Mouse (Mus musculus) embryonic facial prominence, embryonic 12.5 days (tissue): ENCODE measurements around the gene Egln1. TPM values are rescaled to one million over a fixed set of nuclear protein-coding genes. Genes with fewer than 3 reads are reported as not detected.

Experiments used
- ATAC-seq: fragments of 200-750 bp; cut with Nextera tagmentation; 2 replicates; pipeline ENCODE4 v1.8.0; 2017; ENCODE audit not compliant: insufficient number of reproducible peaks, insufficient read depth, low FRiP score, low TSS enrichment
- H3K27ac ChIP-seq: fragments of 300-500 bp; sonication (generic); 2 replicates; pipeline ENCODE4 v1.5.1; 2016; ENCODE audit warnings: mild to moderate bottlenecking
- H3K27me3 ChIP-seq: fragments of 300-500 bp; sonication (generic); 2 replicates; pipeline ENCODE4 v1.6.1; 2016; ENCODE audit warnings: mild to moderate bottlenecking, moderate library complexity
- H3K36me3 ChIP-seq: fragments of 300-500 bp; sonication (generic); 2 replicates; pipeline ENCODE4 v1.6.1; 2016; ENCODE audit warnings: mild to moderate bottlenecking
- H3K4me1 ChIP-seq: fragments of 300-500 bp; sonication (generic); 2 replicates; pipeline ENCODE4 v1.6.1; 2016
- H3K4me2 ChIP-seq: fragments of 300-500 bp; sonication (generic); replicated peaks from 2 replicates; pipeline ENCODE4 v1.6.1; 2016; ENCODE audit warnings: mild to moderate bottlenecking, moderate library complexity
- H3K4me3 ChIP-seq: fragments of 300-500 bp; sonication (generic); 2 replicates; pipeline ENCODE4 v1.5.1; 2016; ENCODE audit warnings: mild to moderate bottlenecking
- H3K9ac ChIP-seq: fragments of 300-500 bp; sonication (generic); 2 replicates; pipeline ENCODE4 v1.6.1; 2016; ENCODE audit warnings: mild to moderate bottlenecking, moderate library complexity
- H3K9me3 ChIP-seq: fragments of 300-500 bp; sonication (generic); 2 replicates; pipeline ENCODE4 v1.6.1; 2016; ENCODE audit warnings: mild to moderate bottlenecking, moderate library complexity
- WGBS: fragments of 180-500 bp; shearing (Covaris S2); methylation state at CpG from one replicate; pipeline ENCODE4 v1.1.7; 2016; 5-methylcytosine and 5-hydroxymethylcytosine counted together
- polyA plus RNA-seq: library from polyadenylated mRNA; unstranded; fragments of >200 nt; fragmentation: Nextera tagmentation; extraction: Ambion mirVana; gene quantifications from 2 replicates; pipeline ENCODE4 v1.2.1, GENCODE M21; 2016

The Egln1 gene
- polyA plus RNA-seq, 1 experiment from 2014 or later, result 15.6 TPM

GRCm38 (mm10) chr8:124896632-124897385, 52.3 kb downstream of the Egln1 start:
- Histone ChIP-seq H3K36me3 (peaks cover 41% of the 10 kb centered on the region), H3K4me2 (peak overlapping the region; percentile 97), H3K4me1 (peaks cover 28% of the 10 kb centered on the region), H3K27me3 (no peaks in the 10 kb centered on the region), H3K9ac (peak overlapping the region; percentile 90), H3K4me3 (peak overlapping the region; percentile 87), H3K9me3 (no peaks in the 10 kb centered on the region), H3K27ac (peak overlapping the region; percentile 76)
- WGBS, result 1% methylated on average over 60 of the region's 60 CpGs
- ATAC-seq, result no peak

GRCm38 (mm10) chr8:124896010-124896631, 53.0 kb downstream of the Egln1 start:
- Histone ChIP-seq H3K27ac (0 out of 2 replicates have a peak overlapping the region, but pooled peaks have one; percentile 76), H3K9ac (peak overlapping the region; percentile 90), H3K36me3 (peaks cover 40% of the 10 kb centered on the region), H3K4me3 (peak overlapping the region; percentile 87), H3K4me1 (peaks cover 28% of the 10 kb centered on the region), H3K27me3 (no peaks in the 10 kb centered on the region), H3K9me3 (no peaks in the 10 kb centered on the region), H3K4me2 (peak overlapping the region; percentile 97)
- ATAC-seq, result no peak
- WGBS, result 79% methylated on average over 26 of the region's 26 CpGs

GRCm38 (mm10) chr8:124892596-124892995, 56.5 kb downstream of the Egln1 start:
- H3K4me1 ChIP-seq, result peaks cover 21% of the 10 kb centered on the region
- no peak overlapping the region for H3K4me2 ChIP-seq
- H3K4me3 ChIP-seq, result no peak overlapping the region
- peak overlapping the region; percentile 50; the same call in 1 of the 2 replicates for H3K27ac ChIP-seq
- no peak for ATAC-seq
- no peak overlapping the region for H3K9ac ChIP-seq
- H3K9me3 ChIP-seq, result no peaks in the 10 kb centered on the region
- peaks cover 56% of the 10 kb centered on the region for H3K36me3 ChIP-seq
- H3K27me3 ChIP-seq, result no peaks in the 10 kb centered on the region
- 44% methylated on average over 3 of the region's 3 CpGs for WGBS

- H3K4me2 ChIP-seq, result no peak overlapping the region
- no peak overlapping the region for H3K4me3 ChIP-seq
- WGBS, result 95% methylated on average over 5 of the region's 5 CpGs
- peaks cover 80% of the 10 kb centered on the region for H3K36me3 ChIP-seq
- H3K4me1 ChIP-seq, result peaks cover 7% of the 10 kb centered on the region; the same call in 1 of the 2 replicates
- no peak overlapping the region for H3K9ac ChIP-seq
- H3K27ac ChIP-seq, result no peak overlapping the region
- no peaks in the 10 kb centered on the region for H3K27me3 ChIP-seq
- no peaks in the 10 kb centered on the region for H3K9me3 ChIP-seq
- ATAC-seq, result no peak
Measured at GRCm38 (mm10) chr8:124888385-124888784, 60.7 kb downstream of the Egln1 start.

- no peak overlapping the region for H3K4me2 ChIP-seq
- ATAC-seq, result no peak
- H3K9me3 ChIP-seq, result no peaks in the 10 kb centered on the region
- no peaks in the 10 kb centered on the region for H3K4me1 ChIP-seq
- H3K4me3 ChIP-seq, result no peak overlapping the region
- peaks cover 95% of the 10 kb centered on the region for H3K36me3 ChIP-seq
- 88% methylated on average over 10 of the region's 10 CpGs for WGBS
- no peaks in the 10 kb centered on the region for H3K27me3 ChIP-seq
- H3K9ac ChIP-seq, result no peak overlapping the region
- no peak overlapping the region for H3K27ac ChIP-seq
Measured at GRCm38 (mm10) chr8:124878946-124879526, 70.1 kb downstream of the Egln1 start.

- no peaks in the 10 kb centered on the region for H3K27me3 ChIP-seq
- H3K27ac ChIP-seq, result no peak overlapping the region
- H3K9ac ChIP-seq, result no peak overlapping the region
- no peaks in the 10 kb centered on the region for H3K9me3 ChIP-seq
- WGBS, result 86% methylated on average over 5 of the region's 5 CpGs
- ATAC-seq, result no peak
- no peak overlapping the region for H3K4me2 ChIP-seq
- no peaks in the 10 kb centered on the region for H3K4me1 ChIP-seq
- peaks cover 95% of the 10 kb centered on the region for H3K36me3 ChIP-seq
- no peak overlapping the region for H3K4me3 ChIP-seq
Measured at GRCm38 (mm10) chr8:124878141-124878540, 71.0 kb downstream of the Egln1 start.

- WGBS, result 92% methylated on average over 5 of the region's 5 CpGs
- H3K4me2 ChIP-seq, result no peak overlapping the region
- peaks cover 71% of the 10 kb centered on the region for H3K36me3 ChIP-seq
- H3K9ac ChIP-seq, result no peak overlapping the region
- no peaks in the 10 kb centered on the region for H3K9me3 ChIP-seq
- no peak for ATAC-seq
- H3K4me3 ChIP-seq, result no peak overlapping the region
- no peak overlapping the region for H3K27ac ChIP-seq
- H3K4me1 ChIP-seq, result no peaks in the 10 kb centered on the region
- no peaks in the 10 kb centered on the region for H3K27me3 ChIP-seq
Measured at GRCm38 (mm10) chr8:124872690-124873089, 76.4 kb downstream of the Egln1 start.

- Histone ChIP-seq H3K27ac (no peak overlapping the region), H3K4me3 (no peak overlapping the region), H3K9me3 (no peaks in the 10 kb centered on the region), H3K4me1 (no peaks in the 10 kb centered on the region), H3K36me3 (peaks cover 66% of the 10 kb centered on the region), H3K9ac (no peak overlapping the region), H3K27me3 (no peaks in the 10 kb centered on the region), H3K4me2 (no peak overlapping the region)
- 91% methylated on average over 7 of the region's 7 CpGs for WGBS
- no peak for ATAC-seq
Measured at GRCm38 (mm10) chr8:124872081-124872480, 77.0 kb downstream of the Egln1 start.

- no peak for ATAC-seq
- H3K9me3 ChIP-seq, result no peaks in the 10 kb centered on the region
- H3K4me2 ChIP-seq, result no peak overlapping the region
- H3K27ac ChIP-seq, result no peak overlapping the region
- H3K9ac ChIP-seq, result no peak overlapping the region
- no peaks in the 10 kb centered on the region for H3K4me1 ChIP-seq
- H3K4me3 ChIP-seq, result no peak overlapping the region
- WGBS, result 93% methylated on average over 7 of the region's 7 CpGs
- H3K36me3 ChIP-seq, result peaks cover 63% of the 10 kb centered on the region
- H3K27me3 ChIP-seq, result no peaks in the 10 kb centered on the region
Measured at GRCm38 (mm10) chr8:124871474-124871873, 77.7 kb downstream of the Egln1 start.

GRCm38 (mm10) chr8:124869708-124870107, 79.4 kb downstream of the Egln1 start:
- no peak overlapping the region for H3K27ac ChIP-seq
- no peak overlapping the region for H3K9ac ChIP-seq
- ATAC-seq, result no peak
- H3K4me2 ChIP-seq, result no peak overlapping the region
- H3K36me3 ChIP-seq, result peaks cover 46% of the 10 kb centered on the region
- H3K27me3 ChIP-seq, result no peaks in the 10 kb centered on the region
- no peaks in the 10 kb centered on the region for H3K9me3 ChIP-seq
- H3K4me1 ChIP-seq, result no peaks in the 10 kb centered on the region
- 76% methylated on average over 6 of the region's 6 CpGs for WGBS
- H3K4me3 ChIP-seq, result no peak overlapping the region

- H3K36me3 ChIP-seq, result peaks cover 20% of the 10 kb centered on the region
- peaks cover 6% of the 10 kb centered on the region for H3K4me1 ChIP-seq
- no peak for ATAC-seq
- no peak overlapping the region for H3K9ac ChIP-seq
- no peaks in the 10 kb centered on the region for H3K27me3 ChIP-seq
- WGBS, result 81% methylated on average over 2 of the region's 2 CpGs
- H3K4me2 ChIP-seq, result no peak overlapping the region
- H3K27ac ChIP-seq, result no peak overlapping the region
- no peaks in the 10 kb centered on the region for H3K9me3 ChIP-seq
- H3K4me3 ChIP-seq, result no peak overlapping the region
Measured at GRCm38 (mm10) chr8:124867126-124867525, 82.0 kb downstream of the Egln1 start.

GRCm38 (mm10) chr8:124866669-124867068, 82.5 kb downstream of the Egln1 start:
- Histone ChIP-seq H3K4me2 (no peak overlapping the region), H3K9me3 (no peaks in the 10 kb centered on the region), H3K9ac (no peak overlapping the region), H3K4me3 (no peak overlapping the region), H3K27me3 (no peaks in the 10 kb centered on the region), H3K4me1 (peaks cover 8% of the 10 kb centered on the region), H3K27ac (no peak overlapping the region), H3K36me3 (peaks cover 15% of the 10 kb centered on the region)
- 85% methylated on average over 3 of the region's 3 CpGs for WGBS
- no peak for ATAC-seq
